In genomic region chr17:24170125-24170524, GRCm38 (mm10) we compare ENCODE assay signal across 8 mouse cellular contexts. TPM values are rescaled to one million over a fixed set of nuclear protein-coding genes. Genes with fewer than 3 reads are reported as not detected.
A peak's percentile ranks its signal among the peaks of the same experiment; 100 is the strongest.
DNase-seq lines count a peak whose midpoint lies in the region; ATAC-seq and TF ChIP-seq lines count a peak whose summit lies in the region.

No protein-coding gene starts in this region.

- WGBS in forebrain, embryonic 16.5 days: 70% methylated on average over 3 of the region's 3 CpGs
- WGBS in liver, embryonic 15.5 days (ENCODE audit: insufficient replicate concordance): 60% methylated on average over 3 of the region's 3 CpGs

- no peaks in the 10 kb centered on the region for H3K9me3 ChIP-seq in forebrain, embryonic 16.5 days (ENCODE audit: control insufficient read depth, low read length)
- H3K9me3 ChIP-seq in liver, embryonic 15.5 days (replicated peaks): no peaks in the 10 kb centered on the region

- peaks cover 38% of the 10 kb centered on the region for H3K79me2 ChIP-seq in C2C12 (ENCODE audit: control insufficient read depth, insufficient read depth)

- TF ChIP-seq CTCF in C2C12 (IDR thresholded peaks at IDR 0.05; ENCODE audit: control insufficient read depth, insufficient read depth, insufficient read length): no peak

- peak; percentile 91 for DNase-seq in heart, adult 11 months
- DNase-seq in heart, postnatal 36 days: no peak
- no peak for DNase-seq in adrenal gland, adult 18-20 months (ENCODE audit: low spot score in 2 of 2)
- no peak for DNase-seq in layer of hippocampus, adult 9-10 months (ENCODE audit: low spot score)
- no peak for DNase-seq in thymus, postnatal 36 days

- peak overlapping the region; percentile 89 for H3K4me3 ChIP-seq in C2C12 (ENCODE audit: insufficient read depth, poor library complexity, severe bottlenecking)
- H3K4me3 ChIP-seq in forebrain, embryonic 16.5 days (replicated peaks; ENCODE audit: low read length): peak overlapping the region; percentile 52
- peak overlapping the region; percentile 93 for H3K4me3 ChIP-seq in liver, embryonic 15.5 days (replicated peaks)

- peak overlapping the region; percentile 93 for H3K9ac ChIP-seq in forebrain, embryonic 16.5 days (replicated peaks; ENCODE audit: low read depth, low read length)
- peak overlapping the region; percentile 91 for H3K9ac ChIP-seq in liver, embryonic 15.5 days

- H3K36me3 ChIP-seq in C2C12 (ENCODE audit: control insufficient read depth, insufficient read depth): peaks cover 20% of the 10 kb centered on the region
- H3K36me3 ChIP-seq in forebrain, embryonic 16.5 days (ENCODE audit: control insufficient read depth, insufficient read depth): peaks cover 5% of the 10 kb centered on the region; the same call in 1 of the 2 replicates
- H3K36me3 ChIP-seq in liver, embryonic 15.5 days (replicated peaks): peaks cover 25% of the 10 kb centered on the region

- no peak for ATAC-seq in forebrain, embryonic 16.5 days
- no peak for ATAC-seq in liver, embryonic 15.5 days (ENCODE audit: insufficient read depth)

- H3K4me1 ChIP-seq in forebrain, embryonic 16.5 days (replicated peaks; ENCODE audit: control insufficient read depth, insufficient read depth, low read length): peaks cover 25% of the 10 kb centered on the region
- peaks cover 64% of the 10 kb centered on the region for H3K4me1 ChIP-seq in liver, embryonic 15.5 days (replicated peaks)

- peaks cover 31% of the 10 kb centered on the region for H3K79me3 ChIP-seq in C2C12 (ENCODE audit: low read depth)

- peak overlapping the region; percentile 99; the same call in 1 of the 2 replicates for H3K27ac ChIP-seq in forebrain, embryonic 16.5 days (ENCODE audit: low read length)
- H3K27ac ChIP-seq in liver, embryonic 15.5 days (replicated peaks): peak overlapping the region; percentile 98

- intact Hi-C loops in heart, postnatal 36 days (cut with DNase I): loop anchor here (5.0 kb wide), 2 partner anchors 82 to 267 kb away; partner anchors contain the start of gene Ccnf

- no peaks in the 10 kb centered on the region for H3K27me3 ChIP-seq in C2C12 (ENCODE audit: control insufficient read depth, insufficient read depth, insufficient read length)
- H3K27me3 ChIP-seq in forebrain, embryonic 16.5 days (replicated peaks; ENCODE audit: control insufficient read depth, insufficient read depth, low read length): no peaks in the 10 kb centered on the region
- H3K27me3 ChIP-seq in liver, embryonic 15.5 days: no peaks in the 10 kb centered on the region

- H3K4me2 ChIP-seq in forebrain, embryonic 16.5 days (ENCODE audit: low read length): peak overlapping the region; percentile 84
- peak overlapping the region; percentile 90 for H3K4me2 ChIP-seq in liver, embryonic 15.5 days

- H3ac ChIP-seq in C2C12 (ENCODE audit: control insufficient read depth, insufficient read length, low read depth): no peak overlapping the region

TF ChIP-seq in C2C12, 6 proteins besides CTCF, POLR2A, EP300 and RAD21:
- no peak for TF ChIP-seq USF1 (IDR thresholded peaks at IDR 0.05; ENCODE audit: low read depth)
- no peak for TF ChIP-seq MAX (IDR thresholded peaks at IDR 0.05)
- TF ChIP-seq MYOG (IDR thresholded peaks at IDR 0.05; ENCODE audit: control insufficient read depth, extremely low read depth, insufficient read length): no peak
- no peak for TF ChIP-seq CEBPB (IDR thresholded peaks at IDR 0.05; ENCODE audit: low read depth)
- no peak for TF ChIP-seq MYOD1 (IDR thresholded peaks at IDR 0.05; ENCODE audit: control insufficient read depth, insufficient read length, low read depth)
- no peak for TF ChIP-seq FOSL1 (IDR thresholded peaks at IDR 0.05; ENCODE audit: insufficient read depth, low read length, poor library complexity, severe bottlenecking)

RNA-seq across cellular contexts. Expression of gene Atp6v0c, which starts 0.6 kb away (rescaled TPM):
- total RNA-seq in heart, postnatal 36 days (2021): 100 to 1,000 TPM; 227 to 247 TPM
- 377 TPM for polyA plus RNA-seq in C2C12 (2012; fragmentation: generic; extraction: Trizol)
- 881 and 1,064 TPM in 2 replicates for polyA plus RNA-seq in forebrain, embryonic 16.5 days (2015; fragmentation: Nextera tagmentation; extraction: Ambion mirVana)
- polyA plus RNA-seq in liver, embryonic 15.5 days (2015; fragmentation: Nextera tagmentation; extraction: Ambion mirVana): 362 and 405 TPM in 2 replicates
- 100 to 1,000 TPM; 434 to 484 TPM for total RNA-seq in adrenal gland, adult 18-20 months (2021)

RNA-seq across cellular contexts. Expression of gene Amdhd2, which starts 6.6 kb away (rescaled TPM):
- total RNA-seq in heart, postnatal 36 days (2021): 10 to 100 TPM; 10.8 to 15.0 TPM
- 41.9 TPM for polyA plus RNA-seq in C2C12 (2012; fragmentation: generic; extraction: Trizol)
- 25.5 and 28.2 TPM in 2 replicates for polyA plus RNA-seq in forebrain, embryonic 16.5 days (2015; fragmentation: Nextera tagmentation; extraction: Ambion mirVana)
- polyA plus RNA-seq in liver, embryonic 15.5 days (2015; fragmentation: Nextera tagmentation; extraction: Ambion mirVana): 21.4 and 23.6 TPM in 2 replicates
- total RNA-seq in adrenal gland, adult 18-20 months (2021): 10 to 100 TPM; 23.8 to 29.2 TPM

RNA-seq across cellular contexts. Expression of gene Pdpk1, which starts 19.4 kb away (rescaled TPM):
- total RNA-seq in heart, postnatal 36 days (2021): 10 to 100 TPM; 41.0 to 45.2 TPM
- 7.4 TPM for polyA plus RNA-seq in C2C12 (2012; fragmentation: generic; extraction: Trizol)
- polyA plus RNA-seq in forebrain, embryonic 16.5 days (2015; fragmentation: Nextera tagmentation; extraction: Ambion mirVana): 59.4 and 62.9 TPM in 2 replicates
- polyA plus RNA-seq in liver, embryonic 15.5 days (2015; fragmentation: Nextera tagmentation; extraction: Ambion mirVana): 25.2 and 26.3 TPM in 2 replicates
- total RNA-seq in adrenal gland, adult 18-20 months (2021): 10 to 100 TPM; 54.4 to 57.5 TPM

RNA-seq across cellular contexts. Expression of gene Tbc1d24, which starts 35.2 kb away (rescaled TPM):
- 1 to 10 TPM; 8.4 to 9.4 TPM for total RNA-seq in heart, postnatal 36 days (2021)
- 3.8 TPM for polyA plus RNA-seq in C2C12 (2012; fragmentation: generic; extraction: Trizol)
- polyA plus RNA-seq in forebrain, embryonic 16.5 days (2015; fragmentation: Nextera tagmentation; extraction: Ambion mirVana): 20.6 and 24.6 TPM in 2 replicates
- polyA plus RNA-seq in liver, embryonic 15.5 days (2015; fragmentation: Nextera tagmentation; extraction: Ambion mirVana): 6.6 and 7.9 TPM in 2 replicates
- 10 to 100 TPM; 11.0 to 14.3 TPM for total RNA-seq in adrenal gland, adult 18-20 months (2021)

RNA-seq across cellular contexts. Expression of gene Ntn3, which starts 39.2 kb away (rescaled TPM):
- under 1 TPM; 0.58 to 0.68 TPM for total RNA-seq in heart, postnatal 36 days (2021)
- 0.26 TPM for polyA plus RNA-seq in C2C12 (2012; fragmentation: generic; extraction: Trizol)
- 4.7 and 5.2 TPM in 2 replicates for polyA plus RNA-seq in forebrain, embryonic 16.5 days (2015; fragmentation: Nextera tagmentation; extraction: Ambion mirVana)
- polyA plus RNA-seq in liver, embryonic 15.5 days (2015; fragmentation: Nextera tagmentation; extraction: Ambion mirVana): 1.1 and 1.2 TPM in 2 replicates
- 1 to 10 TPM; 1.5 to 2.1 TPM for total RNA-seq in adrenal gland, adult 18-20 months (2021)
